Mouse (Mus musculus): ENCODE data around the gene Rpl18a. TPM values are rescaled to one million over a fixed set of nuclear protein-coding genes. Genes with fewer than 3 reads are reported as not detected.

Gene Rpl18a
- polyA plus RNA-seq, 1 experiment: 1,518 TPM

GRCm38 (mm10) chr8:70890656-70891055, 6.6 kb downstream of the Rpl18a start:
- TF ChIP-seq POLR2A (IDR thresholded peaks at IDR 0.05; ENCODE audit: extremely low read depth, insufficient read depth, low read length): no peak
- TF ChIP-seq CTCF (IDR thresholded peaks at IDR 0.05; ENCODE audit: extremely low read depth, insufficient read depth, low read length): no peak
- Histone ChIP-seq H3K27ac (ENCODE audit: insufficient read depth, low read length) (no peak overlapping the region), H3K4me1 (ENCODE audit: control insufficient read depth, insufficient read depth, low read length) (no peaks in the 10 kb centered on the region), H3K4me3 (ENCODE audit: insufficient read depth, low read length) (no peak overlapping the region)

- TF ChIP-seq POLR2A (IDR thresholded peaks at IDR 0.05; ENCODE audit: extremely low read depth, insufficient read depth, low read length): no peak
- no peak for TF ChIP-seq CTCF (IDR thresholded peaks at IDR 0.05; ENCODE audit: extremely low read depth, insufficient read depth, low read length)
- no peaks in the 10 kb centered on the region for H3K4me1 ChIP-seq (ENCODE audit: control insufficient read depth, insufficient read depth, low read length)
- peak overlapping the region; percentile 2; the same call in 1 of the 2 replicates for H3K4me3 ChIP-seq (ENCODE audit: insufficient read depth, low read length)
- H3K27ac ChIP-seq (ENCODE audit: insufficient read depth, low read length): no peak overlapping the region
Measured at GRCm38 (mm10) chr8:70887669-70888068, 9.5 kb downstream of the Rpl18a start.

GRCm38 (mm10) chr8:70885612-70886011, 11.6 kb downstream of the Rpl18a start:
- no peak overlapping the region for H3K4me3 ChIP-seq (ENCODE audit: insufficient read depth, low read length)
- TF ChIP-seq POLR2A (IDR thresholded peaks at IDR 0.05; ENCODE audit: extremely low read depth, insufficient read depth, low read length) (no peak), CTCF (IDR thresholded peaks at IDR 0.05; ENCODE audit: extremely low read depth, insufficient read depth, low read length) (no peak)
- no peaks in the 10 kb centered on the region for H3K4me1 ChIP-seq (ENCODE audit: control insufficient read depth, insufficient read depth, low read length)
- no peak overlapping the region for H3K27ac ChIP-seq (ENCODE audit: insufficient read depth, low read length)

GRCm38 (mm10) chr8:70884683-70885082, 12.5 kb downstream of the Rpl18a start:
- Histone ChIP-seq H3K4me3 (ENCODE audit: insufficient read depth, low read length) (no peak overlapping the region), H3K4me1 (ENCODE audit: control insufficient read depth, insufficient read depth, low read length) (no peaks in the 10 kb centered on the region), H3K27ac (ENCODE audit: insufficient read depth, low read length) (no peak overlapping the region)
- no peak for TF ChIP-seq CTCF (IDR thresholded peaks at IDR 0.05; ENCODE audit: extremely low read depth, insufficient read depth, low read length)
- no peak for TF ChIP-seq POLR2A (IDR thresholded peaks at IDR 0.05; ENCODE audit: extremely low read depth, insufficient read depth, low read length)

- Histone ChIP-seq H3K27ac (ENCODE audit: insufficient read depth, low read length) (no peak overlapping the region), H3K4me1 (ENCODE audit: control insufficient read depth, insufficient read depth, low read length) (no peaks in the 10 kb centered on the region), H3K4me3 (ENCODE audit: insufficient read depth, low read length) (no peak overlapping the region)
- TF ChIP-seq POLR2A (IDR thresholded peaks at IDR 0.05; ENCODE audit: extremely low read depth, insufficient read depth, low read length): no peak
Measured at GRCm38 (mm10) chr8:70884186-70884585, 13.0 kb downstream of the Rpl18a start.

- Histone ChIP-seq H3K4me1 (ENCODE audit: control insufficient read depth, insufficient read depth, low read length) (no peaks in the 10 kb centered on the region), H3K27ac (ENCODE audit: insufficient read depth, low read length) (peak overlapping the region; percentile 67), H3K4me3 (ENCODE audit: insufficient read depth, low read length) (no peak overlapping the region)
- no peak for TF ChIP-seq CTCF (IDR thresholded peaks at IDR 0.05; ENCODE audit: extremely low read depth, insufficient read depth, low read length)
- no peak for TF ChIP-seq POLR2A (IDR thresholded peaks at IDR 0.05; ENCODE audit: extremely low read depth, insufficient read depth, low read length)
Measured at GRCm38 (mm10) chr8:70880546-70880945, 16.7 kb downstream of the Rpl18a start.

GRCm38 (mm10) chr8:70880126-70880525, 17.1 kb downstream of the Rpl18a start:
- TF ChIP-seq CTCF (IDR thresholded peaks at IDR 0.05; ENCODE audit: extremely low read depth, insufficient read depth, low read length): no peak
- no peak for TF ChIP-seq POLR2A (IDR thresholded peaks at IDR 0.05; ENCODE audit: extremely low read depth, insufficient read depth, low read length)
- peak overlapping the region; percentile 67; the same call in 1 of the 2 replicates for H3K27ac ChIP-seq (ENCODE audit: insufficient read depth, low read length)
- no peak overlapping the region for H3K4me3 ChIP-seq (ENCODE audit: insufficient read depth, low read length)
- no peaks in the 10 kb centered on the region for H3K4me1 ChIP-seq (ENCODE audit: control insufficient read depth, insufficient read depth, low read length)

GRCm38 (mm10) chr8:70879500-70879899, 17.7 kb downstream of the Rpl18a start:
- no peaks in the 10 kb centered on the region for H3K4me1 ChIP-seq (ENCODE audit: control insufficient read depth, insufficient read depth, low read length)
- H3K27ac ChIP-seq (ENCODE audit: insufficient read depth, low read length): no peak overlapping the region
- no peak overlapping the region for H3K4me3 ChIP-seq (ENCODE audit: insufficient read depth, low read length)
- TF ChIP-seq CTCF (IDR thresholded peaks at IDR 0.05; ENCODE audit: extremely low read depth, insufficient read depth, low read length): no peak

- TF ChIP-seq POLR2A (IDR thresholded peaks at IDR 0.05; ENCODE audit: extremely low read depth, insufficient read depth, low read length) (no peak), CTCF (IDR thresholded peaks at IDR 0.05; ENCODE audit: extremely low read depth, insufficient read depth, low read length) (no peak)
- Histone ChIP-seq H3K27ac (ENCODE audit: insufficient read depth, low read length) (no peak overlapping the region), H3K4me1 (ENCODE audit: control insufficient read depth, insufficient read depth, low read length) (no peaks in the 10 kb centered on the region), H3K4me3 (ENCODE audit: insufficient read depth, low read length) (no peak overlapping the region)
Measured at GRCm38 (mm10) chr8:70878178-70878577, 19.0 kb downstream of the Rpl18a start.

GRCm38 (mm10) chr8:70876382-70876781, 20.8 kb downstream of the Rpl18a start:
- H3K4me1 ChIP-seq (ENCODE audit: control insufficient read depth, insufficient read depth, low read length): no peaks in the 10 kb centered on the region
- H3K27ac ChIP-seq (ENCODE audit: insufficient read depth, low read length): no peak overlapping the region

GRCm38 (mm10) chr8:70874441-70874840, 22.8 kb downstream of the Rpl18a start:
- Histone ChIP-seq H3K4me3 (ENCODE audit: insufficient read depth, low read length) (no peak overlapping the region), H3K4me1 (ENCODE audit: control insufficient read depth, insufficient read depth, low read length) (no peaks in the 10 kb centered on the region), H3K27ac (ENCODE audit: insufficient read depth, low read length) (no peak overlapping the region)
- TF ChIP-seq POLR2A (IDR thresholded peaks at IDR 0.05; ENCODE audit: extremely low read depth, insufficient read depth, low read length) (no peak), CTCF (IDR thresholded peaks at IDR 0.05; ENCODE audit: extremely low read depth, insufficient read depth, low read length) (no peak)

More at GRCm38 (mm10) chr8:70876382-70876781, 20.8 kb downstream of the Rpl18a start:
- H3K4me3 ChIP-seq (ENCODE audit: insufficient read depth, low read length): no peak overlapping the region
- TF ChIP-seq POLR2A (IDR thresholded peaks at IDR 0.05; ENCODE audit: extremely low read depth, insufficient read depth, low read length) (no peak), CTCF (IDR thresholded peaks at IDR 0.05; ENCODE audit: extremely low read depth, insufficient read depth, low read length) (no peak)

Data from cortical plate, adult 2 months (tissue).